ENCODE assay signal across 18 mouse cellular contexts in the genomic region with DNA sequence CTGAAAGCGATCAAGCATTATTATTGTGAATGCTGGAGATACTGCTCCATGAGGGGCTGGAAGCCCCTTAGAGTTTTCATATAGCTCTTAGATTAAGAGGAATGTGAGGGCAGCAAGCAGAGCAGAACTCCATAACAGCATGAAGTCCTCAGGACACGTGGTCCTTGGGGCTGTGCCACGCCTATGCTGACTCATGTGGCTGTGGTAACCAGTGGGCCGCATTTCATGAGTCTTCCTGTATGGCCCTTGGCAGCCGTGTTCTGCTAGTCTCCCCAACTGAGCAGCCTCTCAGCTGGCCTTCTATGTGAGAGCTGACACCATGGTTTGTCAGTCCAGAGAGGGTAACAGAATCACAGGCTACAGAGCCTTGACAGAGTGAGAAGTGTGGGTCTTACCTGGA. TPM values are rescaled to one million over a fixed set of nuclear protein-coding genes. Genes with fewer than 3 reads are reported as not detected.
DNase-seq lines count a peak whose midpoint lies in the region; ATAC-seq and TF ChIP-seq lines count a peak whose summit lies in the region.
"Had no signal": no experiment of that assay in that cellular context is flagged by ENCODE, and none has a peak within 500 bp of the region (broad histone marks: within the 10 kb centered on the region; RNA-seq: fewer than 3 reads in every experiment).

No protein-coding gene starts in this region.

- no peak for TF ChIP-seq CTCF in forebrain, postnatal 0 days (IDR thresholded peaks at IDR 0.05; ENCODE audit: low read depth)

- intact Hi-C loops in heart, postnatal 10 days (cut with DNase I), result no loop called here

- ATAC-seq in heart, embryonic 11.5 days (replicated peaks; ENCODE audit: insufficient number of reproducible peaks, low FRiP score, low TSS enrichment), result no peak
- ATAC-seq in kidney, embryonic 16.5 days (ENCODE audit: low FRiP score, low TSS enrichment), result no peak
- ATAC-seq in forebrain, embryonic 11.5 days (replicated peaks; ENCODE audit: low FRiP score), result no peak
- ATAC-seq in forebrain, postnatal 0 days, result no peak
- ATAC-seq: intestine, embryonic 15.5 days had no signal

- H3K4me2 ChIP-seq in heart, embryonic 11.5 days, result no peak overlapping the region
- H3K4me2 ChIP-seq in kidney, embryonic 16.5 days (replicated peaks; ENCODE audit: low read depth, low read length), result no peak overlapping the region
- no peak overlapping the region for H3K4me2 ChIP-seq in forebrain, embryonic 11.5 days (ENCODE audit: low read depth, low read length, severe bottlenecking)
- no peak overlapping the region for H3K4me2 ChIP-seq in forebrain, postnatal 0 days (ENCODE audit: low read depth)
- H3K4me2 ChIP-seq: embryonic facial prominence, embryonic 15.5 days; intestine, embryonic 15.5 days; limb, embryonic 13.5 days; lung, embryonic 15.5 days; neural tube, embryonic 15.5 days had no signal

- H3K36me3 ChIP-seq in heart, embryonic 11.5 days (ENCODE audit: control insufficient read depth, insufficient read depth, low read length), result no peaks in the 10 kb centered on the region
- H3K36me3 ChIP-seq in kidney, embryonic 16.5 days (ENCODE audit: insufficient read depth, low read length), result no peaks in the 10 kb centered on the region
- H3K36me3 ChIP-seq in forebrain, embryonic 11.5 days (ENCODE audit: control insufficient read depth, insufficient read depth, low read length), result no peaks in the 10 kb centered on the region
- H3K36me3 ChIP-seq in forebrain, postnatal 0 days (ENCODE audit: insufficient read depth), result no peaks in the 10 kb centered on the region
- H3K36me3 ChIP-seq: embryonic facial prominence, embryonic 15.5 days; intestine, embryonic 15.5 days; limb, embryonic 13.5 days; lung, embryonic 15.5 days; neural tube, embryonic 15.5 days had no signal

- DNase-seq in heart, adult 11 months, result peak; percentile 98
- peak; percentile 50 for DNase-seq in 3T3-L1 (ENCODE audit: low read depth, low spot score)
- peak; percentile 79 for DNase-seq in fibroblast of lung, adult 2 months (ENCODE audit: low read depth)
- DNase-seq in heart, postnatal 10 days, result peak; percentile 51 to 52
- DNase-seq in forebrain, embryonic 11.5 days (ENCODE audit: low spot score), result no peak
- DNase-seq in forebrain, postnatal 0 days, result no peak
- DNase-seq: kidney, postnatal 25 days; layer of hippocampus, postnatal 36 days; midbrain, embryonic 14.5 days; thymus, adult 18-20 months had no signal

- no peaks in the 10 kb centered on the region for H3K27me3 ChIP-seq in heart, embryonic 11.5 days (ENCODE audit: control insufficient read depth, insufficient read depth, low read length)
- no peaks in the 10 kb centered on the region for H3K27me3 ChIP-seq in kidney, embryonic 16.5 days (ENCODE audit: insufficient read depth, low read length)
- H3K27me3 ChIP-seq in forebrain, embryonic 11.5 days (ENCODE audit: control insufficient read depth, insufficient read depth, low read length), result no peaks in the 10 kb centered on the region
- H3K27me3 ChIP-seq in forebrain, postnatal 0 days (ENCODE audit: insufficient read depth, low read length), result no peaks in the 10 kb centered on the region
- H3K27me3 ChIP-seq: embryonic facial prominence, embryonic 15.5 days; intestine, embryonic 15.5 days; limb, embryonic 13.5 days; lung, embryonic 15.5 days; neural tube, embryonic 15.5 days had no signal

- no peak overlapping the region for H3K27ac ChIP-seq in heart, embryonic 11.5 days (ENCODE audit: low read depth, low read length)
- H3K27ac ChIP-seq in kidney, embryonic 16.5 days (ENCODE audit: low read length), result no peak overlapping the region
- no peak overlapping the region for H3K27ac ChIP-seq in forebrain, embryonic 11.5 days (ENCODE audit: low read depth, low read length)
- no peak overlapping the region for H3K27ac ChIP-seq in forebrain, postnatal 0 days (ENCODE audit: low read depth, low read length)
- H3K27ac ChIP-seq: embryonic facial prominence, embryonic 15.5 days; intestine, embryonic 15.5 days; limb, embryonic 13.5 days; lung, embryonic 15.5 days; neural tube, embryonic 15.5 days had no signal

- H3K4me1 ChIP-seq in heart, embryonic 11.5 days (ENCODE audit: control insufficient read depth, insufficient read depth, low read length), result peaks cover 6% of the 10 kb centered on the region
- peaks cover 6% of the 10 kb centered on the region for H3K4me1 ChIP-seq in kidney, embryonic 16.5 days (ENCODE audit: insufficient read depth, low read length)
- H3K4me1 ChIP-seq in forebrain, embryonic 11.5 days (replicated peaks; ENCODE audit: control insufficient read depth, insufficient read depth, low read length), result no peaks in the 10 kb centered on the region
- no peaks in the 10 kb centered on the region for H3K4me1 ChIP-seq in forebrain, postnatal 0 days (ENCODE audit: insufficient read depth)

- 70% methylated on average over 5 of the region's 5 CpGs for WGBS in heart, embryonic 11.5 days (ENCODE audit: insufficient replicate concordance)
- 76% methylated on average over 5 of the region's 5 CpGs for WGBS in kidney, embryonic 16.5 days
- 85% methylated on average over 5 of the region's 5 CpGs for WGBS in forebrain, embryonic 11.5 days
- 89% methylated on average over 5 of the region's 5 CpGs for WGBS in forebrain, postnatal 0 days

- H3K9ac ChIP-seq in heart, embryonic 11.5 days (ENCODE audit: low read depth, low read length), result no peak overlapping the region
- no peak overlapping the region for H3K9ac ChIP-seq in kidney, embryonic 16.5 days (replicated peaks; ENCODE audit: low read length)
- H3K9ac ChIP-seq in forebrain, embryonic 11.5 days (ENCODE audit: low read length), result no peak overlapping the region
- no peak overlapping the region for H3K9ac ChIP-seq in forebrain, postnatal 0 days
- H3K9ac ChIP-seq: embryonic facial prominence, embryonic 15.5 days; intestine, embryonic 15.5 days; limb, embryonic 13.5 days; lung, embryonic 15.5 days; neural tube, embryonic 15.5 days had no signal

- H3K9me3 ChIP-seq in heart, embryonic 11.5 days (replicated peaks; ENCODE audit: control insufficient read depth, low read length), result no peaks in the 10 kb centered on the region
- H3K9me3 ChIP-seq in kidney, embryonic 16.5 days (ENCODE audit: low read length), result no peaks in the 10 kb centered on the region
- H3K9me3 ChIP-seq in forebrain, embryonic 11.5 days (ENCODE audit: control insufficient read depth, low read length), result no peaks in the 10 kb centered on the region
- H3K9me3 ChIP-seq in forebrain, postnatal 0 days (ENCODE audit: low read length), result no peaks in the 10 kb centered on the region
- H3K9me3 ChIP-seq: embryonic facial prominence, embryonic 15.5 days; intestine, embryonic 15.5 days; lung, embryonic 15.5 days; neural tube, embryonic 15.5 days had no signal

- no peak overlapping the region for H3K4me3 ChIP-seq in heart, embryonic 11.5 days (ENCODE audit: low read depth, low read length)
- H3K4me3 ChIP-seq in kidney, embryonic 16.5 days (ENCODE audit: low read length), result no peak overlapping the region
- no peak overlapping the region for H3K4me3 ChIP-seq in forebrain, embryonic 11.5 days (ENCODE audit: low read depth, low read length)
- H3K4me3 ChIP-seq in forebrain, postnatal 0 days (ENCODE audit: low read depth, low read length), result no peak overlapping the region
- H3K4me3 ChIP-seq: embryonic facial prominence, embryonic 15.5 days; intestine, embryonic 15.5 days; limb, embryonic 13.5 days; lung, embryonic 15.5 days; neural tube, embryonic 15.5 days had no signal

RNA-seq across cellular contexts. Expression of a gene that starts 7.1 kb away (rescaled TPM):
- not detected in 2 replicates for polyA plus RNA-seq in heart, embryonic 11.5 days (2014; fragmentation: Nextera tagmentation; extraction: Ambion mirVana)
- total RNA-seq in heart, postnatal 10 days (2021), result under 1 TPM in 1 of 2 experiments, not detected in 1; 0.15 TPM
- not detected in 2 replicates for polyA plus RNA-seq in kidney, embryonic 16.5 days (2015; fragmentation: Nextera tagmentation; extraction: Ambion mirVana)
- polyA plus RNA-seq in forebrain, embryonic 11.5 days (2014; fragmentation: Nextera tagmentation; extraction: Ambion mirVana), result not detected in 2 replicates
- not detected in 2 replicates for total RNA-seq in forebrain, postnatal 0 days (2014; rRNA removed)
- not detected in 2 replicates for polyA plus RNA-seq in forebrain, postnatal 0 days (2015; fragmentation: Nextera tagmentation; extraction: Ambion mirVana)
- total RNA-seq: hematopoietic stem cell, adult 5-6 weeks; layer of hippocampus, postnatal 36 days had no signal
- polyA plus RNA-seq: intestine, embryonic 15.5 days; lung, embryonic 15.5 days; midbrain, embryonic 14.5 days had no signal

Comparison
In these comparisons a context has a peak if more than half of its experiments do, and no peak if none do; other contexts are left out.
1. DNase-seq: peak in heart, adult 11 months (single experiment), 3T3-L1 (single experiment), fibroblast of lung, adult 2 months (single experiment) and heart, postnatal 10 days (2 of 2); none in forebrain, embryonic 11.5 days (single experiment) and forebrain, postnatal 0 days (single experiment).